Mouse (Mus musculus) heart, embryonic 16.5 days (tissue): ENCODE measurements at regions not wholly inside any gene's neighbourhood (a gene's known extent, or its start where the extent isn't known, plus 50 kb on each side); places are given as distances from the start of the nearest gene placed in this dataset.

Experiments used
- ATAC-seq: fragments of 200-750 bp; cut with Nextera tagmentation; replicated peaks from 2 replicates; pipeline ENCODE4 v1.8.0; 2017; ENCODE audit warnings: moderate number of reproducible peaks; ENCODE audit not compliant: insufficient read depth, low FRiP score; ENCODE audit errors: extremely low read depth
- H3K27ac ChIP-seq: fragments of 300-500 bp; sonication (generic); 2 replicates; pipeline ENCODE4 v1.5.1; 2014; ENCODE audit warnings: mild to moderate bottlenecking, low read length, control low read depth, moderate library complexity
- H3K27me3 ChIP-seq: fragments of 300-500 bp; sonication (generic); 2 replicates; pipeline ENCODE4 v1.6.1; 2014; ENCODE audit warnings: low read length, mixed read lengths; ENCODE audit not compliant: control insufficient read depth, insufficient read depth
- H3K36me3 ChIP-seq: fragments of 300-500 bp; sonication (generic); 2 replicates; pipeline ENCODE4 v1.6.1; 2014; ENCODE audit not compliant: control insufficient read depth, insufficient read depth
- H3K4me1 ChIP-seq: fragments of 300-500 bp; sonication (generic); 2 replicates; pipeline ENCODE4 v1.6.1; 2014; ENCODE audit warnings: low read length, mixed read lengths; ENCODE audit not compliant: control insufficient read depth, insufficient read depth
- H3K4me2 ChIP-seq: fragments of 300-500 bp; sonication (generic); 2 replicates; pipeline ENCODE4 v1.6.1; 2014; ENCODE audit warnings: low read depth, mild to moderate bottlenecking, control low read depth, low read length
- H3K4me3 ChIP-seq: fragments of 300-500 bp; sonication (generic); 2 replicates; pipeline ENCODE4 v1.5.1; 2014; ENCODE audit warnings: mild to moderate bottlenecking, control low read depth, low read length
- H3K9ac ChIP-seq: fragments of 300-500 bp; sonication (generic); 2 replicates; pipeline ENCODE4 v1.6.1; 2014; ENCODE audit warnings: low read length, control low read depth
- H3K9me3 ChIP-seq: fragments of 300-500 bp; sonication (generic); replicated peaks from 2 replicates; pipeline ENCODE4 v1.6.1; 2016; ENCODE audit warnings: low read length; ENCODE audit not compliant: control insufficient read depth
- WGBS: fragments of 180-500 bp; shearing (Covaris S2); extraction: QIAGEN DNeasy Blood & Tissue Kit; methylation state at CpG from one replicate; pipeline ENCODE4 v1.1.7; 2014; 5-methylcytosine and 5-hydroxymethylcytosine counted together

DNA sequence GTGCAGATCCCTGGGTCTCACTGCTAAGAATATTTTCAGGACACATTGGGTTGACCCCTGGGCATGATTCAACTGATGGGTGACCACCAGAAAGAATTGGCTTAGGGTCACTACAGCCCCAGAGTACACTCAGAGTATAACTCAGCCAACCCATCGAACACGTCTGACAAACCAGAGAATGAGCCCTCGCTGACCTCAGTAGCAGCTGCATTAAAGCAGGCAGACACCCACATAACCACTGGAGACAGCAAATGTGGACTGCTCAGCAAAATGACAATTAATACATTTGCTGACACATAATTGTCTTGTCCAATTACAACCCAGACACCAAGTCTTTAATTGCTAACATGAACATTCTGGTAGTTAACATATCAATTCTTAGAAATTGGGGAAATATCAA, 175.7 kb downstream of the Cbln4 start:
- H3K9ac ChIP-seq, result no peak overlapping the region
- H3K9me3 ChIP-seq, result no peaks in the 10 kb centered on the region
- ATAC-seq, result no peak
- H3K4me3 ChIP-seq, result no peak overlapping the region
- H3K27ac ChIP-seq, result no peak overlapping the region
- 88% methylated on average over 3 of the region's 3 CpGs for WGBS
- H3K27me3 ChIP-seq, result no peaks in the 10 kb centered on the region
- no peaks in the 10 kb centered on the region for H3K36me3 ChIP-seq
- H3K4me2 ChIP-seq, result no peak overlapping the region
- no peaks in the 10 kb centered on the region for H3K4me1 ChIP-seq

- H3K4me2 ChIP-seq, result no peak overlapping the region
- no peaks in the 10 kb centered on the region for H3K4me1 ChIP-seq
- H3K36me3 ChIP-seq, result no peaks in the 10 kb centered on the region
- no peak overlapping the region for H3K9ac ChIP-seq
- no peaks in the 10 kb centered on the region for H3K27me3 ChIP-seq
- no peaks in the 10 kb centered on the region for H3K9me3 ChIP-seq
- H3K4me3 ChIP-seq, result no peak overlapping the region
- ATAC-seq, result no peak
- no peak overlapping the region for H3K27ac ChIP-seq
- WGBS, result 88% methylated on average over 8 of the region's 8 CpGs
Measured at GRCm38 (mm10) chr2:171864376-171864965, 178.8 kb downstream of the Cbln4 start.

- H3K27ac ChIP-seq, result no peak overlapping the region
- no peak overlapping the region for H3K4me2 ChIP-seq
- H3K9me3 ChIP-seq, result no peaks in the 10 kb centered on the region
- 87% methylated on average over 2 of the region's 2 CpGs for WGBS
- H3K4me3 ChIP-seq, result no peak overlapping the region
- no peak for ATAC-seq
- no peaks in the 10 kb centered on the region for H3K4me1 ChIP-seq
- no peak overlapping the region for H3K9ac ChIP-seq
- no peaks in the 10 kb centered on the region for H3K27me3 ChIP-seq
- H3K36me3 ChIP-seq, result no peaks in the 10 kb centered on the region
Measured at GRCm38 (mm10) chr2:171862626-171863025, 180.6 kb downstream of the Cbln4 start.

DNA sequence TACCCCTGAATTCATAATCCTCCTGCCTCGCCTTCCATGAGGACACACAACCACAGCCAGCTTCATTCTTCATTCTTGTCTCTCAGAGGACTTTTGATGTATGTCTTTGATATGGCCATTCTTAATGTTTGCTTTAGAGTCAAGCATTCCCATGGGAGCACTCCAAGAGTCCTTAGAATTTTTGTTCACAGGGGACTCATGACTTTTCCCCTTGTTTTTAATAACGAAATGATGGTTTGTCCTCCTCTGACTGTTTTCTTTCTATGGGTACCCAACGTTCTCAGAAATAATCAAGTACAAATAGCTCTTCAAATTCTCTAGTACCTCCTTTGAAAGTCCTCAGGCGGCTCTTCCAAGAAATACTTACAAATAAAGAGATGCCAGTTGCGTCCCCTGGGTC, 184.4 kb downstream of the Cbln4 start:
- no peak overlapping the region for H3K9ac ChIP-seq
- no peak overlapping the region for H3K4me3 ChIP-seq
- H3K4me1 ChIP-seq, result no peaks in the 10 kb centered on the region; the same call in 1 of the 2 replicates
- H3K4me2 ChIP-seq, result no peak overlapping the region
- no peak overlapping the region for H3K27ac ChIP-seq
- H3K9me3 ChIP-seq, result no peaks in the 10 kb centered on the region
- 63% methylated on average over 5 of the region's 5 CpGs for WGBS
- ATAC-seq, result no peak
- no peaks in the 10 kb centered on the region for H3K27me3 ChIP-seq
- no peaks in the 10 kb centered on the region for H3K36me3 ChIP-seq

GRCm38 (mm10) chr2:171856491-171856890, 186.8 kb downstream of the Cbln4 start:
- H3K9ac ChIP-seq, result no peak overlapping the region
- no peak overlapping the region for H3K4me2 ChIP-seq
- no peak for ATAC-seq
- H3K27me3 ChIP-seq, result no peaks in the 10 kb centered on the region
- H3K4me3 ChIP-seq, result no peak overlapping the region
- no peak overlapping the region for H3K27ac ChIP-seq
- H3K4me1 ChIP-seq, result no peaks in the 10 kb centered on the region; the same call in 1 of the 2 replicates
- no peaks in the 10 kb centered on the region for H3K9me3 ChIP-seq
- WGBS, result 48% methylated on average over 8 of the region's 8 CpGs
- H3K36me3 ChIP-seq, result no peaks in the 10 kb centered on the region

DNA sequence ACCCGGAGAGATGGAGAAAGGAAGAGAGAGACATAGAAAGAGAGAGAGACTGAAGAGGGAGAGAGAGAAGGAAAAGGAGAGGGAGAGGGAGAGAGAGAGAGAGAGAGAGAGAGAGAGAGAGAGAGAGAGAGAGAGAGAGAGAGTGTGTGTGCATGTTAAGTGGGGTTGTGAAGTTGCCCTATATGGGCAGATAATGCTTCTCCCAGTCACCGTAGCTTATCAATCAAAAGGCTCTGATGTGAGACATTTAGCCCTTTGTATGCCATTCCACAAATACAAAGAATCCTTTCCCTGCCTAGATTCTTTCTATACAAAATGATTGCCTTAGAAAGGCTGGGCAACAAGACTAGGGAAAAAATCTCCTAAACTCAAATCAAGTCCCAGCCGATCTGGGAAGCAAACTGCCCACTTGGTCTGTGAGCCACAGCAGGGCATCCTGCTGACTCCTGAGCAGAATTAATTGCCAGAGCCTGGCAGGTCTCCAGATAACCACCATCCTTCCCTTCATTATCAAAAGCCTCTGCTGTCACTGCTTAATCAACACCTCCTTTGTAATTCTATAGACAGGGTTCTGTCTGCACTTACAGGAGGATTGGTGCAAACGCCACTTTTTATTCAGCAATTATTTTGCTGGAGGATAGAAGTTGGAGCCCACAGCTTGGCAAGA, 196.3 kb downstream of the Cbln4 start:
- no peak overlapping the region for H3K9ac ChIP-seq
- H3K4me3 ChIP-seq, result no peak overlapping the region
- no peaks in the 10 kb centered on the region for H3K27me3 ChIP-seq
- no peaks in the 10 kb centered on the region for H3K36me3 ChIP-seq
- 24% methylated on average over 4 of the region's 4 CpGs for WGBS
- 0 out of 2 replicates have a peak, but pooled peaks cover 3% of the 10 kb centered on the region for H3K9me3 ChIP-seq
- ATAC-seq, result no peak
- no peaks in the 10 kb centered on the region for H3K4me1 ChIP-seq
- H3K4me2 ChIP-seq, result no peak overlapping the region
- no peak overlapping the region for H3K27ac ChIP-seq

DNA sequence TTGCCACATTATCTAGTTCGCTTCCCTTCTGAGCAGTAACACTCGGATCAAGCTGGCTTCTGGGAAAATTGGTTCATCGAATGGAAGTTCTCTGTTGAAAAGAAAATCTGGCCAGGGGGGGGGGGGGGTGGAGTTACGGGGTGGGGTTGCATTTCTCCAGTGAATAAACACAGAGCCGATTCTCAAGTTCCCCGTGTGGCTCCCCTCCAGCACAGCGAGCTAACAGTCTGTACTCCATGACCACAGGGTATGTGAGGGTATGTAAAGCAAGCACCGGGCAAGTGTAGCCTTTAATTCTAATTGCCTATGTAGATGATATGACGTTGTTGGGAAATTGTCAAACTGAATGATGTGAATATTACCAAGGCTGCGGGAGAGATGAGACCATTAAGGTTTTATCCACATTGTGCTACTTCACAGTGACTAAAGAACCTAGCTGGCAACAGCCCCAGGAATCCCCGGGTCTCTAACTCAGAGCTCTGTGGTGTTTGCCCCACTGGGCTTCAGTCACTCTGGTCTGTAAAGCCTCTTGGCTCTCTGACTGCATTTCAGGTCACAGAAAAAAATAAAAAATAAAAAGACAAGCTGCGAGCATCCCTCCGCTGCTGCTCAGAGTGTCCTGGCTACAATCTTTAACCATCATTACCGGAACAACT, 203.1 kb downstream of the Cbln4 start:
- Histone ChIP-seq H3K36me3 (no peaks in the 10 kb centered on the region), H3K4me2 (no peak overlapping the region), H3K9me3 (no peaks in the 10 kb centered on the region), H3K27me3 (no peaks in the 10 kb centered on the region), H3K9ac (no peak overlapping the region), H3K4me3 (no peak overlapping the region), H3K27ac (no peak overlapping the region), H3K4me1 (no peaks in the 10 kb centered on the region)
- 67% methylated on average over 14 of the region's 14 CpGs for WGBS
- ATAC-seq, result no peak

GRCm38 (mm10) chr2:171822156-171822555, 221.1 kb downstream of the Cbln4 start:
- no peaks in the 10 kb centered on the region for H3K4me1 ChIP-seq
- no peaks in the 10 kb centered on the region for H3K36me3 ChIP-seq
- WGBS, result 80% methylated on average over 6 of the region's 6 CpGs

GRCm38 (mm10) chr2:171818504-171818903, 224.8 kb downstream of the Cbln4 start:
- WGBS, result 53% methylated on average over 8 of the region's 8 CpGs
- H3K36me3 ChIP-seq, result no peaks in the 10 kb centered on the region
- no peak overlapping the region for H3K4me2 ChIP-seq

More at GRCm38 (mm10) chr2:171822156-171822555, 221.1 kb downstream of the Cbln4 start:
- no peaks in the 10 kb centered on the region for H3K9me3 ChIP-seq
- no peak overlapping the region for H3K27ac ChIP-seq
- no peak overlapping the region for H3K4me2 ChIP-seq
- no peak for ATAC-seq
- H3K27me3 ChIP-seq, result no peaks in the 10 kb centered on the region
- H3K9ac ChIP-seq, result no peak overlapping the region
- H3K4me3 ChIP-seq, result no peak overlapping the region

More at GRCm38 (mm10) chr2:171818504-171818903, 224.8 kb downstream of the Cbln4 start:
- Histone ChIP-seq H3K4me1 (no peaks in the 10 kb centered on the region), H3K9me3 (no peaks in the 10 kb centered on the region), H3K27me3 (no peaks in the 10 kb centered on the region), H3K27ac (no peak overlapping the region), H3K9ac (no peak overlapping the region), H3K4me3 (no peak overlapping the region)
- no peak for ATAC-seq
